Mouse (Mus musculus) MEL (cell line): ENCODE results near the gene Kremen2. TPM values are rescaled to one million over a fixed set of nuclear protein-coding genes. Genes with fewer than 3 reads are reported as not detected.

ENCODE experiments used
- DNase-seq: peaks from one replicate; pipeline ENCODE4 v3.0.0; 2011; ENCODE audit warnings: low read depth, low spot score
- H3K27ac ChIP-seq: 2 replicates; pipeline ENCODE4 v1.5.1; 2012; ENCODE audit warnings: low read depth, mild to moderate bottlenecking, control low read depth, low read length, moderate library complexity; ENCODE audit not compliant: control insufficient read depth
- H3K27me3 ChIP-seq, 2 experiments: fragments of 150-350 bp in 1 of 2; sonication (generic) in 1 of 2; 2 replicates each; pipeline ENCODE4 v1.6.1; 2012; ENCODE audit warnings: low read length in 2 of 2, mild to moderate bottlenecking in 2 of 2, improper control_type of control experiment in 1 of 2, moderate library complexity in 1 of 2; ENCODE audit not compliant: insufficient read depth in 2 of 2, control insufficient read depth in 1 of 2
- H3K36me3 ChIP-seq, 2 experiments: 2 replicates each; pipeline ENCODE4 v1.6.1; 2012 to 2014; ENCODE audit warnings: low read length in 2 of 2, improper control_type of control experiment in 1 of 2, inconsistent platforms in 1 of 2, mild to moderate bottlenecking in 1 of 2; ENCODE audit not compliant: insufficient read depth in 2 of 2, control insufficient read depth in 1 of 2
- H3K4me1 ChIP-seq, 2 experiments: fragments of 150-350 bp in 1 of 2; sonication (generic) in 1 of 2; 2 replicates each; pipeline ENCODE4 v1.6.1; 2012; ENCODE audit warnings: low read length in 2 of 2, improper control_type of control experiment in 1 of 2, mild to moderate bottlenecking in 1 of 2; ENCODE audit not compliant: insufficient read depth in 2 of 2, control insufficient read depth in 1 of 2
- H3K4me3 ChIP-seq, 2 experiments: fragments of 150-350 bp in 1 of 2; sonication (generic) in 1 of 2; 2 replicates each; pipeline ENCODE4 v1.5.1; 2012; ENCODE audit warnings: low read depth in 2 of 2, low read length in 2 of 2, mild to moderate bottlenecking in 2 of 2, moderate library complexity in 2 of 2, control low read depth in 1 of 2, improper control_type of control experiment in 1 of 2; ENCODE audit not compliant: control insufficient read depth in 1 of 2, insufficient read depth in 1 of 2
- H3K79me2 ChIP-seq: 2 replicates; pipeline ENCODE4 v1.6.1; 2012; ENCODE audit warnings: mild to moderate bottlenecking, low read length, moderate library complexity; ENCODE audit not compliant: control insufficient read depth, poor library complexity, insufficient read depth
- H3K9ac ChIP-seq: 2 replicates; pipeline ENCODE4 v1.6.1; 2012; ENCODE audit warnings: low read depth, mild to moderate bottlenecking, control low read depth, low read length, moderate library complexity; ENCODE audit not compliant: control insufficient read depth, poor library complexity, severe bottlenecking
- H3K9me3 ChIP-seq: fragments of 150-350 bp; sonication (generic); replicated peaks from 2 replicates; pipeline ENCODE4 v1.6.1; 2012; ENCODE audit warnings: mild to moderate bottlenecking, low read length, improper control_type of control experiment, moderate library complexity; ENCODE audit not compliant: insufficient read depth
- BHLHE40 ChIP-seq: IDR thresholded peaks from 2 replicates; pipeline ENCODE4 v1.6.1; 2012; ENCODE audit warnings: low read depth, mild to moderate bottlenecking, inconsistent platforms, low read length, improper control_type of control experiment, borderline replicate concordance
- CTCF ChIP-seq, 3 experiments: IDR thresholded peaks in 2 of 3; conservative IDR thresholded peaks in 1 of 3; 2 replicates each; pipeline ENCODE4 v1.5.1; 2011 to 2012; ENCODE audit warnings: low read length in 3 of 3, low read depth in 2 of 3, mild to moderate bottlenecking in 2 of 3, improper control_type of control experiment in 1 of 3, inconsistent platforms in 1 of 3, mixed read lengths in 1 of 3, moderate library complexity in 1 of 3; ENCODE audit not compliant: control insufficient read depth in 1 of 3, insufficient read depth in 1 of 3, poor library complexity in 1 of 3, severe bottlenecking in 1 of 3
- E2F4 ChIP-seq: IDR thresholded peaks from 2 replicates; pipeline ENCODE4 v1.6.1; 2011; ENCODE audit warnings: low read depth, low read length, improper control_type of control experiment, borderline replicate concordance
- EP300 ChIP-seq, 2 experiments: IDR thresholded peaks; 2 replicates each; pipeline ENCODE4 v1.6.1; 2011; ENCODE audit warnings: improper control_type of control experiment in 2 of 2, low read length in 2 of 2, low read depth in 1 of 2, mild to moderate bottlenecking in 1 of 2
- ETS1 ChIP-seq: IDR thresholded peaks from 2 replicates; pipeline ENCODE4 v1.6.1; 2012; ENCODE audit warnings: low read depth, mild to moderate bottlenecking, inconsistent platforms, low read length, improper control_type of control experiment, moderate library complexity
- GATA1 ChIP-seq: IDR thresholded peaks from 2 replicates; pipeline ENCODE4 v1.6.1; 2011; ENCODE audit warnings: low read depth, low read length, improper control_type of control experiment
- HCFC1 ChIP-seq: IDR thresholded peaks from 2 replicates; pipeline ENCODE4 v1.6.1; 2012; ENCODE audit warnings: low read depth, mild to moderate bottlenecking, inconsistent platforms, low read length, improper control_type of control experiment, moderate library complexity
- JUND ChIP-seq: IDR thresholded peaks from 2 replicates; pipeline ENCODE4 v1.6.1; 2011; ENCODE audit warnings: low read depth, mild to moderate bottlenecking, improper control_type of control experiment, low read length
- KAT2A ChIP-seq: conservative IDR thresholded peaks from 2 replicates; pipeline ENCODE4 v1.6.1; 2012; ENCODE audit warnings: low read depth, low read length, improper control_type of control experiment, inconsistent platforms
- MAFK ChIP-seq: IDR thresholded peaks from 2 replicates; pipeline ENCODE4 v1.6.1; 2011; ENCODE audit warnings: low read depth, mild to moderate bottlenecking, low read length, improper control_type of control experiment, borderline replicate concordance
- MEF2A ChIP-seq: IDR thresholded peaks from 2 replicates; pipeline ENCODE4 v1.6.1; 2014; ENCODE audit warnings: low read depth, mild to moderate bottlenecking, inconsistent platforms, low read length, improper control_type of control experiment; ENCODE audit not compliant: poor library complexity, insufficient replicate concordance, severe bottlenecking; ENCODE audit errors: extremely low read depth
- MXI1 ChIP-seq: IDR thresholded peaks from 2 replicates; pipeline ENCODE4 v1.6.1; 2011; ENCODE audit warnings: mild to moderate bottlenecking, low read depth, low read length, improper control_type of control experiment
- MYB ChIP-seq: IDR thresholded peaks from 2 replicates; pipeline ENCODE4 v1.6.1; 2011; ENCODE audit warnings: mild to moderate bottlenecking, low read depth, low read length, improper control_type of control experiment
- MYC ChIP-seq: IDR thresholded peaks from 2 replicates; pipeline ENCODE4 v1.6.1; 2011; ENCODE audit warnings: low read depth, mild to moderate bottlenecking, low read length, improper control_type of control experiment, moderate library complexity
- NELFE ChIP-seq: IDR thresholded peaks from 2 replicates; pipeline ENCODE4 v1.6.1; 2011; ENCODE audit warnings: low read depth, low read length, improper control_type of control experiment
- NRF1 ChIP-seq: IDR thresholded peaks from 2 replicates; pipeline ENCODE4 v1.6.1; 2014; ENCODE audit warnings: low read depth, mild to moderate bottlenecking, inconsistent platforms, low read length, improper control_type of control experiment, moderate library complexity; ENCODE audit not compliant: poor library complexity, insufficient read depth, severe bottlenecking
- POLR2A ChIP-seq, 2 experiments: IDR thresholded peaks; 2 replicates each; pipeline ENCODE4 v1.6.1; 2011 to 2012; ENCODE audit warnings: low read length in 2 of 2, mild to moderate bottlenecking in 2 of 2, control low read depth in 1 of 2, improper control_type of control experiment in 1 of 2, low read depth in 1 of 2, moderate library complexity in 1 of 2; ENCODE audit not compliant: control insufficient read depth in 1 of 2, insufficient read depth in 1 of 2, poor library complexity in 1 of 2
- RAD21 ChIP-seq: IDR thresholded peaks from 2 replicates; pipeline ENCODE4 v1.6.1; 2011; ENCODE audit warnings: mild to moderate bottlenecking, low read depth, low read length, improper control_type of control experiment
- RCOR1 ChIP-seq: IDR thresholded peaks from 2 replicates; pipeline ENCODE4 v1.6.1; 2012; ENCODE audit warnings: low read depth, mild to moderate bottlenecking, inconsistent platforms, low read length, improper control_type of control experiment
- SIN3A ChIP-seq: IDR thresholded peaks from 2 replicates; pipeline ENCODE4 v1.6.1; 2012; ENCODE audit warnings: low read length, improper control_type of control experiment, inconsistent platforms
- SMC3 ChIP-seq: IDR thresholded peaks from 2 replicates; pipeline ENCODE4 v1.6.1; 2011; ENCODE audit warnings: low read depth, low read length, improper control_type of control experiment
- TBP ChIP-seq: IDR thresholded peaks from 2 replicates; pipeline ENCODE4 v1.8.0; 2011; ENCODE audit warnings: low read depth, low read length, improper control_type of control experiment
- TCF12 ChIP-seq: IDR thresholded peaks from 2 replicates; pipeline ENCODE4 v1.6.1; 2014; ENCODE audit warnings: low read depth, mild to moderate bottlenecking, inconsistent platforms, low read length, improper control_type of control experiment, moderate library complexity
- UBTF ChIP-seq: IDR thresholded peaks from 2 replicates; pipeline ENCODE4 v1.6.1; 2012; ENCODE audit warnings: low read depth, mild to moderate bottlenecking, inconsistent platforms, low read length, improper control_type of control experiment, moderate library complexity, borderline replicate concordance; ENCODE audit not compliant: insufficient read depth
- USF1 ChIP-seq: IDR thresholded peaks from 2 replicates; pipeline ENCODE4 v1.6.1; 2014; ENCODE audit warnings: low read depth, mild to moderate bottlenecking, inconsistent platforms, low read length, improper control_type of control experiment, moderate library complexity
- polyA plus RNA-seq, 2 experiments: library from polyadenylated mRNA; stranded (reverse) in 1 of 2; unstranded in 1 of 2; fragments of >175 nt in 1 of 2; fragments of >200 nt in 1 of 2; gene quantifications; 2 replicates each; pipeline versions ENCODE4 v1.2.1 to v1.2.4; 2012; ENCODE audit warnings: low replicate concordance in 2 of 2, low read depth in 1 of 2; ENCODE audit not compliant: insufficient read length in 2 of 2, insufficient read depth in 1 of 2, missing spikeins in 1 of 2
- total RNA-seq: library from RNA; depleted of rRNA; stranded (reverse); fragments of 300-350 nt; gene quantifications from 2 replicates; pipeline ENCODE4 v1.2.3, GENCODE M21; 2012

Kremen2 gene
- total and polyA plus RNA-seq, 3 experiments, result 0.11 TPM; not detected in 2

DNA sequence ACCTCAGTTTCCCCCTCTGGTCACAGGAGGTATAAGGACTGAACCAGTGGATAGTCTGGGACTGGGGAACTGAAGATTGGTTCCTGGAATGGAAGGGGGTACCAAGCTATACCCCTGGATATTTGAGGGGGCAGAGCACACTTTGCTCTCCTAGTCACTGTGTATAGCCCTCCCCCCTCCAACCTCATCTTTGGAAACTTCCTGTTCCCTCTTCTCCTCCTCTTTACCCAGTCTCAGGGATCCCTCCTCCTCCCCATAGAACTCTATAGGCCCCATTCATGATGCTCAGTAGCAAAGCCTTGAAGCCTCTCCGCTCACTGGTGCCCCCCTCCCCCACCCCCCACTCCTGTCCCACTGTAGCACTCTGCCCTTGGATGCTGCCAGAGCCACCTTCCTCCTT is 26.2 kb downstream of the Kremen2 start:
- peaks cover 2 to 3% of the 10 kb centered on the region in 2 experiments; a peak in 3 of 4 replicates for H3K27me3 ChIP-seq
- TF ChIP-seq SIN3A (no peak), TCF12 (no peak), NRF1 (no peak), USF1 (no peak), CTCF (IDR thresholded peaks at IDR 0.05 in 2 of 3, conservative IDR thresholded peaks at IDR 0.05 in 1 of 3; ENCODE audit: control insufficient read depth in 1 of 3, insufficient read depth in 1 of 3, low read depth in 2 of 3, low read length in 3 of 3, poor library complexity in 1 of 3, severe bottlenecking in 1 of 3) (no peak), NELFE (no peak), MXI1 (no peak), KAT2A (no peak), BHLHE40 (no peak), JUND (no peak), MYB (no peak), E2F4 (no peak), MAFK (no peak), RCOR1 (no peak), RAD21 (no peak), MYC (no peak), TBP (no peak), ETS1 (no peak), GATA1 (no peak)
- TF ChIP-seq, all 39 proteins: peak for 0
- no peak for DNase-seq
- no peaks in the 10 kb centered on the region for H3K9me3 ChIP-seq
- H3K36me3 ChIP-seq, result no peaks in the 10 kb centered on the region
- H3K4me3 ChIP-seq, result no peak overlapping the region
- no peaks in the 10 kb centered on the region for H3K79me2 ChIP-seq
- no peak overlapping the region for H3K27ac ChIP-seq
- H3K4me1 ChIP-seq, result no peaks in the 10 kb centered on the region
- H3K9ac ChIP-seq, result no peak overlapping the region

DNA sequence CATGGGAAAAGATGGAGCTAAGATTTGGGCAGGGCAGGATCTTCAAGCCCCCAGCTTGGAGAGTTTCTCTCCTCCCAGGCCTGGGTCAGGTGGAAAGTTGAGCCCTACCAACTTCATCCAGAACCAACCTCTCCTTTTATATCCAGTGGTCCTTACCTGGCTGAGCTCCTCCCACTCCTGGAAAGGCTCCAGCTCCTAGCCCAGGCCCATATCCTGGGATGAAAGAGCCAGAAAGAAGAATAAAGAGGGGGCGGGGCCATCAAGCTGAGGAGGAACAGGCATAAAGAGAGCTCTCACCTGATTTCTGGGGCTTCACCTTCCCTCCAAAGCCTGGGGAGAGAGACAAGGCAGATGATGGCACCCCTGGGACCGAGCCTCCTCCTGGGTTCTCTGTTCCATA is 28.6 kb downstream of the Kremen2 start:
- no peak for DNase-seq
- Histone ChIP-seq H3K27me3 (peaks cover 11 to 12% of the 10 kb centered on the region in 2 experiments), H3K9ac (no peak overlapping the region)

More for the DNA sequence above, 28.6 kb downstream of the Kremen2 start:
- Histone ChIP-seq H3K27ac (no peak overlapping the region), H3K36me3 (no peaks in the 10 kb centered on the region), H3K79me2 (no peaks in the 10 kb centered on the region), H3K9me3 (no peaks in the 10 kb centered on the region), H3K4me1 (no peaks in the 10 kb centered on the region), H3K4me3 (no peak overlapping the region)
- TF ChIP-seq EP300 (IDR thresholded peaks at IDR 0.05; ENCODE audit: low read depth in 1 of 2, low read length in 2 of 2) (no peak), MAFK (no peak), UBTF (no peak), SMC3 (no peak), MXI1 (no peak), POLR2A (IDR thresholded peaks at IDR 0.05; ENCODE audit: control insufficient read depth in 1 of 2, insufficient read depth in 1 of 2, low read depth in 1 of 2, low read length in 2 of 2, poor library complexity in 1 of 2) (no peak), NRF1 (no peak), HCFC1 (no peak), MEF2A (no peak), RCOR1 (no peak), TBP (no peak)
